Mouse (Mus musculus) liver, adult 2 months (tissue): ENCODE results near the gene Pwwp2b. TPM values are rescaled to one million over a fixed set of nuclear protein-coding genes. Genes with fewer than 3 reads are reported as not detected.

Source experiments
- DNase-seq: peaks from one replicate; pipeline ENCODE4 v3.0.0-alpha.2; 2011; ENCODE audit warnings: low read depth, low spot score; ENCODE audit errors: extremely low read depth
- H3K27ac ChIP-seq: fragments of 200-500 bp; replicated peaks from 2 replicates; pipeline ENCODE4 v1.5.1; 2012; ENCODE audit warnings: low read depth, mild to moderate bottlenecking, control low read depth, inconsistent platforms, low read length; ENCODE audit not compliant: insufficient read depth
- H3K27me3 ChIP-seq: fragments of 200-500 bp; 2 replicates; pipeline ENCODE4 v1.6.1; 2012; ENCODE audit warnings: mild to moderate bottlenecking, moderate library complexity, low read length, inconsistent platforms; ENCODE audit not compliant: control insufficient read depth, insufficient read depth
- H3K36me3 ChIP-seq: fragments of 200-500 bp; 2 replicates; pipeline ENCODE4 v1.6.1; 2012; ENCODE audit warnings: low read length, inconsistent platforms; ENCODE audit not compliant: control insufficient read depth, insufficient read depth
- H3K4me1 ChIP-seq: fragments of 200-500 bp; 2 replicates; pipeline ENCODE4 v1.6.1; 2011; ENCODE audit warnings: low read length; ENCODE audit not compliant: control insufficient read depth, insufficient read depth
- H3K4me3 ChIP-seq: fragments of 200-500 bp; 2 replicates; pipeline ENCODE4 v1.5.1; 2011; ENCODE audit warnings: low read depth, mild to moderate bottlenecking, control low read depth, low read length, moderate library complexity; ENCODE audit not compliant: insufficient read depth
- H3K79me2 ChIP-seq: fragments of 200-500 bp; 2 replicates; pipeline ENCODE4 v1.6.1; 2012; ENCODE audit warnings: inconsistent platforms, mild to moderate bottlenecking, low read length, moderate library complexity; ENCODE audit not compliant: control insufficient read depth, insufficient read depth
- H3K9ac ChIP-seq: fragments of 200-500 bp; 2 replicates; pipeline ENCODE4 v1.6.1; 2012; ENCODE audit warnings: low read depth, mild to moderate bottlenecking, control low read depth, inconsistent platforms, low read length
- CTCF ChIP-seq: fragments of 200-500 bp; IDR thresholded peaks from 2 replicates; pipeline ENCODE4 v1.5.1; 2011; ENCODE audit warnings: low read depth, low read length, control low read depth
- POLR2A ChIP-seq: fragments of 200-500 bp; IDR thresholded peaks from 2 replicates; pipeline ENCODE4 v1.6.1; 2011; ENCODE audit warnings: low read length, control low read depth; ENCODE audit not compliant: insufficient read depth; ENCODE audit errors: extremely low read depth
- WGBS: fragments of 180-500 bp; shearing (Covaris S2); methylation state at CpG from one replicate; pipeline ENCODE4 v1.1.7; 2018; 5-methylcytosine and 5-hydroxymethylcytosine counted together
- polyA plus RNA-seq: library from polyadenylated mRNA; depleted of rRNA; stranded (reverse); fragments of >200 nt; gene quantifications from 2 replicates; pipeline ENCODE4 v1.2.3, GENCODE M21; 2012; rRNA removed
- total RNA-seq: library from RNA; depleted of rRNA; stranded (reverse); fragments of >200 nt; gene quantifications from 2 replicates; pipeline ENCODE4 v1.2.3, GENCODE M21; 2014; rRNA removed

Gene Pwwp2b
- total and polyA plus RNA-seq, 2 experiments = 0.65 to 2.1 TPM

DNA sequence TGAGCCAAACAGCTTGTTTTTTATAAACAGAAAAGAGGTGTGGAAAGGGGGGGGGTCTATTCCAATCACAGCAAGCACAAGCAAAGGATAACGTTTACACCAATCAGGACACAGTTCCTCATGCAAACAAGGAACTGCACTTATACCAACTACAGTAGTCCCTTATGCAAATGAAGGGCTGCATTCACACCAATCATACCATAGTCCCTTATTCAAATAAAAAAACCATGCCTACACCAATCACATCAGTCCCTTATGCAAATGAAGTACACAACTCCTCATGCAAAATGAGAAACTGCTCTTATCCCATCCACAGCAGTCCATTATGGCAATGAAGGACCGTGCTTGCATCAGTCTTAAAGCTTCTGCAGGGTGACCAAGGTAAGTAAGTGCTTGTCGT is 66.4 kb downstream of the Pwwp2b start:
- Histone ChIP-seq H3K4me1 (no peaks in the 10 kb centered on the region), H3K79me2 (no peaks in the 10 kb centered on the region), H3K4me3 (no peak overlapping the region), H3K27me3 (no peaks in the 10 kb centered on the region), H3K36me3 (no peaks in the 10 kb centered on the region), H3K27ac (no peak overlapping the region), H3K9ac (no peak overlapping the region)
- 78% methylated on average over 3 of the region's 3 CpGs for WGBS
- TF ChIP-seq CTCF = no peak
- no peak for TF ChIP-seq POLR2A
- no peak for DNase-seq

DNA sequence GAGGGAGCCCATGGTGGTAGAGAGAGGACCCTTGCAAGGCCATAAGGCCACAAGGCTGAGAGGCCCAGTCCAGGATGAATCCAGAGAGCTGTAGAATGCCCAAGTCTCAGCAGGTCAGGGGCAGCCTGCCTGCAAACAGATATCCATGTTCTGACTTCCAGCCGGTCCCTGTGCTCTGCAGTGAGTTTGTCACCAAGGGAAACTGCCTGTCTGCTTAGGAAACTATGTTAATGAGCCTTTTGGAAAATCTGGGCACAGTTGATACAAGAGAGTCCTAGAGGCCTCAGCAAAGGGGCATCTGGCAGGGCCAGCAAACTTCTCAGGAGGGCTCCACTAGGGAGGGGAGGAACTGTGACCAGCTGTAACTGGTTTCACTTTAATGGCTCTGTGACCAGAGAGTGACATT is 70.7 kb downstream of the Pwwp2b start:
- Histone ChIP-seq H3K27me3 (no peaks in the 10 kb centered on the region), H3K36me3 (no peaks in the 10 kb centered on the region), H3K79me2 (no peaks in the 10 kb centered on the region), H3K4me3 (no peak overlapping the region), H3K4me1 (no peaks in the 10 kb centered on the region), H3K27ac (no peak overlapping the region), H3K9ac (no peak overlapping the region)
- TF ChIP-seq CTCF (no peak), POLR2A (no peak)
- DNase-seq = no peak
- WGBS = 78% methylated on average over 1 of the region's 1 CpGs

Other genes with a start within 250 kb of the Pwwp2b start
- gene Dpysl4, start 162.5 kb upstream of the Pwwp2b start, total RNA-seq = 0.28 TPM in 1 of 2 replicates, not detected in the other
- gene Dpysl4, start 162.5 kb upstream of the Pwwp2b start, polyA plus RNA-seq = 0.07 and 0.11 TPM in 2 replicates
- gene Lrrc27, start 35.5 kb upstream of the Pwwp2b start, total RNA-seq = 0.20 and 0.28 TPM in 2 replicates
- gene Lrrc27, start 35.5 kb upstream of the Pwwp2b start, polyA plus RNA-seq = 0.61 and 1.1 TPM in 2 replicates
- 0.18 and 0.27 TPM in 2 replicates for gene Stk32c, start 35.2 kb upstream of the Pwwp2b start, total RNA-seq
- gene Stk32c, start 35.2 kb upstream of the Pwwp2b start, polyA plus RNA-seq = 0.21 and 0.39 TPM in 2 replicates
- gene Inpp5a, start 140.6 kb downstream of the Pwwp2b start, total RNA-seq = 8.8 and 10.5 TPM in 2 replicates
- gene Inpp5a, start 140.6 kb downstream of the Pwwp2b start, polyA plus RNA-seq = 7.9 and 8.4 TPM in 2 replicates